Mouse (Mus musculus): Measurements from ENCODE around the gene Smyd4. TPM values are rescaled to one million over a fixed set of nuclear protein-coding genes. Genes with fewer than 3 reads are reported as not detected.

The Smyd4 gene
- total RNA-seq, 2 experiments from 2014 or later, result 2.0 to 3.1 TPM

- intact Hi-C loops (cut with DNase I), result no loop called here
- DNase-seq, result no peak
Measured at GRCm38 (mm10) chr11:75443711-75444110, 95.5 kb downstream of the Smyd4 start.

- no peak for DNase-seq
- intact Hi-C loops (cut with DNase I), result no loop called here
Measured at GRCm38 (mm10) chr11:75448575-75448974, 100.3 kb downstream of the Smyd4 start.

- intact Hi-C loops (cut with DNase I), result loop anchor here (5.0 kb wide), 1 partner anchor 47 kb away; no protein-coding TSS in a partner anchor
- no peak for DNase-seq
Measured at GRCm38 (mm10) chr11:75449695-75450094, 101.5 kb downstream of the Smyd4 start.

GRCm38 (mm10) chr11:75450304-75450908 lies 102.2 kb downstream of the Smyd4 start:
- no peak for DNase-seq

GRCm38 (mm10) chr11:75450936-75451335 lies 102.7 kb downstream of the Smyd4 start:
- no peak for DNase-seq
- intact Hi-C loops (cut with DNase I), result loop anchor here (5.0 kb wide), 1 partner anchor 49 kb away; no protein-coding TSS in a partner anchor

More at GRCm38 (mm10) chr11:75450304-75450908, 102.2 kb downstream of the Smyd4 start:
- intact Hi-C loops (cut with DNase I), result loop anchor here (5.0 kb wide), 1 partner anchor 48 kb away; no protein-coding TSS in a partner anchor

- intact Hi-C loops (cut with DNase I), result loop anchor here (5.0 kb wide), 1 partner anchor 50 kb away; no protein-coding TSS in a partner anchor
Measured at GRCm38 (mm10) chr11:75452081-75452480, 103.8 kb downstream of the Smyd4 start.

GRCm38 (mm10) chr11:75452812-75453557 lies 104.8 kb downstream of the Smyd4 start:
- DNase-seq, result no peak
- intact Hi-C loops (cut with DNase I), result loop anchor here (5.0 kb wide), 1 partner anchor 51 kb away; no protein-coding TSS in a partner anchor

More at GRCm38 (mm10) chr11:75452081-75452480, 103.8 kb downstream of the Smyd4 start:
- DNase-seq, result no peak

- DNase-seq, result peak; percentile 79 to 83
- intact Hi-C loops (cut with DNase I), result loop anchor here (5.0 kb wide), 1 partner anchor 52 kb away; no protein-coding TSS in a partner anchor
Measured at GRCm38 (mm10) chr11:75453991-75454930, 106.0 kb downstream of the Smyd4 start, which contains the start of gene Wdr81. TSS of gene Wdr81 (minus strand) at chr11:75454717.

Small RNA genes within 50 kb of the gene (microRNA-seq; reads per million reads assigned to microRNA genes)
- 0 reads per million in 2 experiments for gene Gm47300

Other genes starting within 250 kb of the Smyd4 start
- gene Hic1, start 178.9 kb upstream of the Smyd4 start, total RNA-seq (2021), result 1 to 10 TPM; 5.1 to 7.2 TPM
- 1 to 10 TPM; 2.4 to 3.0 TPM for gene Ovca2, start 169.6 kb upstream of the Smyd4 start, total RNA-seq (2021)
- gene Dph1, start 157.2 kb upstream of the Smyd4 start, total RNA-seq (2021), result 1 to 10 TPM; 4.9 to 5.2 TPM
- gene Rtn4rl1, start 154.7 kb upstream of the Smyd4 start, total RNA-seq (2021), result 1 to 10 TPM; 1.0 TPM
- gene Rpa1, start 109 bp upstream of the Smyd4 start, total RNA-seq (2021), result 10 to 100 TPM; 53.7 to 58.5 TPM
- gene Serpinf1, start 74.3 kb downstream of the Smyd4 start, total RNA-seq (2021), result 10 to 100 TPM; 83.2 to 88.9 TPM
- not detected for gene Serpinf2, start 91.2 kb downstream of the Smyd4 start, total RNA-seq (2021)
- 1 to 10 TPM; 4.1 to 5.4 TPM for gene Wdr81, start 106.3 kb downstream of the Smyd4 start, total RNA-seq (2021)
- gene Tlcd2, start 113.3 kb downstream of the Smyd4 start, total RNA-seq (2021), result 1 to 10 TPM; 3.4 to 3.6 TPM
- gene Prpf8, start 138.4 kb downstream of the Smyd4 start, total RNA-seq (2021), result 10 to 100 TPM; 56.1 to 64.1 TPM
- 10 to 100 TPM; 39.1 to 40.1 TPM for gene Rilp, start 161.7 kb downstream of the Smyd4 start, total RNA-seq (2021)
- 1 to 10 TPM; 2.8 to 3.1 TPM for gene Scarf1, start 165.1 kb downstream of the Smyd4 start, total RNA-seq (2021)
- gene Slc43a2, start 183.3 kb downstream of the Smyd4 start, total RNA-seq (2021), result 10 to 100 TPM; 17.6 to 26.9 TPM
- gene Pitpna, start 239.7 kb downstream of the Smyd4 start, total RNA-seq (2021), result 100 to 1,000 TPM; 186 to 223 TPM

Measured in gastrocnemius, postnatal 36 days (tissue).